Mouse (Mus musculus): ENCODE measurements around the gene Acaca. TPM values are rescaled to one million over a fixed set of nuclear protein-coding genes. Genes with fewer than 3 reads are reported as not detected.

The Acaca gene
- polyA plus RNA-seq, 1 experiment from 2014 or later, result 21.7 TPM

- H3K27ac ChIP-seq, result no peak overlapping the region
- WGBS, result 68% methylated on average over 4 of the region's 4 CpGs
- H3K4me3 ChIP-seq, result no peak overlapping the region
- H3K9me3 ChIP-seq, result no peaks in the 10 kb centered on the region
- H3K4me1 ChIP-seq (replicated peaks), result peaks cover 3% of the 10 kb centered on the region; the same call in 1 of the 2 replicates
- no peak for DNase-seq (ENCODE audit: low spot score)
- no peaks in the 10 kb centered on the region for H3K36me3 ChIP-seq
- no peaks in the 10 kb centered on the region for H3K27me3 ChIP-seq (ENCODE audit: insufficient read depth, poor library complexity, severe bottlenecking)
Observed at GRCm38 (mm10) chr11:84164561-84164960, 35.1 kb downstream of the Acaca start.

GRCm38 (mm10) chr11:84167046-84167526 is 37.6 kb downstream of the Acaca start, which contains the start of gene Gm11437:
Gm11437 (minus strand) TSS chr11:84167476.
- no peak for DNase-seq (ENCODE audit: low spot score)
- WGBS, result 83% methylated on average over 5 of the region's 5 CpGs
- Histone ChIP-seq H3K9me3 (no peaks in the 10 kb centered on the region), H3K4me3 (no peak within 1 kb of the TSS), H3K36me3 (no peaks in the 10 kb centered on the region), H3K27ac (no peak within 1 kb of the TSS), H3K27me3 (ENCODE audit: insufficient read depth, poor library complexity, severe bottlenecking) (no peaks in the 10 kb centered on the region), H3K4me1 (replicated peaks) (peaks cover 3% of the 10 kb centered on the region; the same call in 1 of the 2 replicates)

GRCm38 (mm10) chr11:84168701-84169288 is 39.3 kb downstream of the Acaca start:
- no peak for DNase-seq (ENCODE audit: low spot score)
- Histone ChIP-seq H3K27me3 (ENCODE audit: insufficient read depth, poor library complexity, severe bottlenecking) (no peaks in the 10 kb centered on the region), H3K27ac (no peak overlapping the region), H3K4me3 (no peak overlapping the region), H3K9me3 (no peaks in the 10 kb centered on the region), H3K4me1 (replicated peaks) (peaks cover 7% of the 10 kb centered on the region; the same call in 1 of the 2 replicates), H3K36me3 (no peaks in the 10 kb centered on the region)
- 36% methylated on average over 7 of the region's 7 CpGs for WGBS

- Histone ChIP-seq H3K4me1 (replicated peaks) (0 out of 2 replicates have a peak, but pooled peaks cover 7% of the 10 kb centered on the region), H3K36me3 (no peaks in the 10 kb centered on the region), H3K4me3 (no peak overlapping the region), H3K9me3 (no peaks in the 10 kb centered on the region), H3K27me3 (ENCODE audit: insufficient read depth, poor library complexity, severe bottlenecking) (no peaks in the 10 kb centered on the region; the same call in 1 of the 2 replicates), H3K27ac (no peak overlapping the region)
- DNase-seq (ENCODE audit: low spot score), result no peak
- WGBS, result 75% methylated on average over 11 of the region's 11 CpGs
Observed at GRCm38 (mm10) chr11:84172539-84173435, 43.3 kb downstream of the Acaca start.

- Histone ChIP-seq H3K36me3 (0 out of 2 replicates have a peak, but pooled peaks cover 4% of the 10 kb centered on the region), H3K27me3 (ENCODE audit: insufficient read depth, poor library complexity, severe bottlenecking) (no peaks in the 10 kb centered on the region; the same call in 1 of the 2 replicates), H3K27ac (peak overlapping the region; percentile 97), H3K4me3 (peak overlapping the region; percentile 83), H3K9me3 (no peaks in the 10 kb centered on the region), H3K4me1 (replicated peaks) (peaks cover 27% of the 10 kb centered on the region)
- 46% methylated on average over 4 of the region's 4 CpGs for WGBS
- no peak for DNase-seq (ENCODE audit: low spot score)
Observed at GRCm38 (mm10) chr11:84178571-84178970, 49.1 kb downstream of the Acaca start.

GRCm38 (mm10) chr11:84179226-84179953 is 49.9 kb downstream of the Acaca start:
- peak overlapping the region; percentile 83 for H3K4me3 ChIP-seq
- peak; percentile 97 for DNase-seq (ENCODE audit: low spot score)
- H3K27me3 ChIP-seq (ENCODE audit: insufficient read depth, poor library complexity, severe bottlenecking), result no peaks in the 10 kb centered on the region; the same call in 1 of the 2 replicates
- peaks cover 27% of the 10 kb centered on the region for H3K4me1 ChIP-seq (replicated peaks)
- H3K27ac ChIP-seq, result peak overlapping the region; percentile 97
- H3K36me3 ChIP-seq, result 0 out of 2 replicates have a peak, but pooled peaks cover 4% of the 10 kb centered on the region
- no peaks in the 10 kb centered on the region for H3K9me3 ChIP-seq
- WGBS, result under 1% methylated on average over 79 of the region's 85 CpGs

- WGBS, result under 1% methylated on average over 44 of the region's 44 CpGs
- Histone ChIP-seq H3K27ac (peak overlapping the region; percentile 97), H3K27me3 (ENCODE audit: insufficient read depth, poor library complexity, severe bottlenecking) (no peaks in the 10 kb centered on the region; the same call in 1 of the 2 replicates), H3K4me3 (peak overlapping the region; percentile 83), H3K36me3 (0 out of 2 replicates have a peak, but pooled peaks cover 4% of the 10 kb centered on the region), H3K4me1 (replicated peaks) (peaks cover 27% of the 10 kb centered on the region), H3K9me3 (no peaks in the 10 kb centered on the region)
- DNase-seq (ENCODE audit: low spot score), result no peak
Observed at GRCm38 (mm10) chr11:84179954-84180598, 50.6 kb downstream of the Acaca start.

GRCm38 (mm10) chr11:84181286-84181685 is 51.8 kb downstream of the Acaca start:
- WGBS, result 82% methylated on average over 2 of the region's 2 CpGs
- Histone ChIP-seq H3K4me3 (peak overlapping the region; percentile 83), H3K36me3 (0 out of 2 replicates have a peak, but pooled peaks cover 4% of the 10 kb centered on the region)

GRCm38 (mm10) chr11:84188530-84188929 is 59.1 kb downstream of the Acaca start:
- no peaks in the 10 kb centered on the region for H3K27me3 ChIP-seq (ENCODE audit: insufficient read depth, poor library complexity, severe bottlenecking)
- WGBS, result 92% methylated on average over 3 of the region's 3 CpGs
- H3K27ac ChIP-seq, result no peak overlapping the region
- 0 out of 2 replicates have a peak, but pooled peaks cover under 1% of the 10 kb centered on the region for H3K36me3 ChIP-seq
- H3K9me3 ChIP-seq, result no peaks in the 10 kb centered on the region
- H3K4me1 ChIP-seq (replicated peaks), result 0 out of 2 replicates have a peak, but pooled peaks cover 4% of the 10 kb centered on the region
- DNase-seq (ENCODE audit: low spot score), result no peak
- no peak overlapping the region for H3K4me3 ChIP-seq

More at GRCm38 (mm10) chr11:84181286-84181685, 51.8 kb downstream of the Acaca start:
- Histone ChIP-seq H3K27me3 (ENCODE audit: insufficient read depth, poor library complexity, severe bottlenecking) (no peaks in the 10 kb centered on the region; the same call in 1 of the 2 replicates), H3K9me3 (no peaks in the 10 kb centered on the region), H3K27ac (no peak overlapping the region), H3K4me1 (replicated peaks) (peaks cover 27% of the 10 kb centered on the region)
- no peak for DNase-seq (ENCODE audit: low spot score)

- DNase-seq (ENCODE audit: low spot score), result no peak
- WGBS, result 85% methylated on average over 8 of the region's 8 CpGs
- no peak overlapping the region for H3K27ac ChIP-seq
Observed at GRCm38 (mm10) chr11:84190581-84191233, 61.2 kb downstream of the Acaca start.

GRCm38 (mm10) chr11:84193249-84193648 is 63.8 kb downstream of the Acaca start:
- Histone ChIP-seq H3K27ac (0 out of 2 replicates have a peak overlapping the region, but pooled peaks have one; percentile 2), H3K27me3 (ENCODE audit: insufficient read depth, poor library complexity, severe bottlenecking) (no peaks in the 10 kb centered on the region), H3K36me3 (peaks cover 18% of the 10 kb centered on the region), H3K9me3 (no peaks in the 10 kb centered on the region), H3K4me1 (replicated peaks) (0 out of 2 replicates have a peak, but pooled peaks cover 4% of the 10 kb centered on the region), H3K4me3 (no peak overlapping the region)
- WGBS, result 77% methylated on average over 10 of the region's 10 CpGs
- DNase-seq (ENCODE audit: low spot score), result no peak

More at GRCm38 (mm10) chr11:84190581-84191233, 61.2 kb downstream of the Acaca start:
- no peaks in the 10 kb centered on the region for H3K27me3 ChIP-seq (ENCODE audit: insufficient read depth, poor library complexity, severe bottlenecking)
- no peaks in the 10 kb centered on the region for H3K9me3 ChIP-seq
- no peak overlapping the region for H3K4me3 ChIP-seq
- 0 out of 2 replicates have a peak, but pooled peaks cover 4% of the 10 kb centered on the region for H3K4me1 ChIP-seq (replicated peaks)
- peaks cover 4% of the 10 kb centered on the region for H3K36me3 ChIP-seq

Measured in hindbrain, embryonic 10.5 days (tissue).